In the genomic region with DNA sequence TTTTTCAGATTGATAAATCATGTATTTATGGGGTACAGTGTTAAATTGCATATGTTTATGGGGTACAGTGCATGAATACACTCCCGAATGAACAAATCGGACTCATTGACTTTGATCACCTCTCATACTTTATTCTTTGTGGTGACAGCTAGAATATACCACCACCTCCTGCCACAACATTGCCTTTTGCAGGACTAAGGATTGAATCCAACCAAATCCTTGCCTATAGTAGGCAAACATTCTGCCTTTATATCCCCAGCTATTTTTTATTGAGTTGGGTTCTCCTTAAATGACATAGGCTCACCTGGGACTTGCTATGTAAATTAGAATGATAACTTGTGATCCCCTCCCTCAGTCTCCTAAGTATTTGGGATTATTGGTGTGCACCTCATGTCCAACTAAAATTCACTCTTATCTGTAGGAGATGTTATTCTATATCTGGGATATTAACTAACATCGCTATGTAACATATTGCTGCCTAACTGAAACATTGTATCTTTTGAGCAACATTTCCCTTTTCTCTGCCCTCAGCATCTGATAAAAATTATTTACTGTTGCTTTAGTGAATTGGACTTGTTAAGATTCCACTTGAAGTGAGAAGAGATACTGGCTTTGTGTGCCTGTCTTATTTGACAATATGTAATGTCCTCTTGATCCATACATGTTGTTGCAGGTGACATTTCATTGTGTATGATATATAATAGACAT, we compare ENCODE assay signal across 9 mouse cellular contexts. TPM values are rescaled to one million over a fixed set of nuclear protein-coding genes. Genes with fewer than 3 reads are reported as not detected.
A peak's percentile ranks its signal among the peaks of the same experiment; 100 is the strongest.
DNase-seq lines count a peak whose midpoint lies in the region; ATAC-seq and TF ChIP-seq lines count a peak whose summit lies in the region.
"Had no signal": no experiment of that assay in that cellular context is flagged by ENCODE, and none has a peak within 500 bp of the region (broad histone marks: within the 10 kb centered on the region; RNA-seq: fewer than 3 reads in every experiment).

No protein-coding gene starts in this region.

- H3K4me1 ChIP-seq in kidney, adult 2 months (ENCODE audit: control insufficient read depth, insufficient read depth, low read length) = no peaks in the 10 kb centered on the region; the same call in 1 of the 2 replicates
- H3K4me1 ChIP-seq in cortical plate, adult 2 months (ENCODE audit: control insufficient read depth, insufficient read depth, low read length) = no peaks in the 10 kb centered on the region
- no peaks in the 10 kb centered on the region for H3K4me1 ChIP-seq in hindbrain, embryonic 16.5 days (ENCODE audit: control insufficient read depth, insufficient read depth, low read depth, low read length)
- peaks cover 9% of the 10 kb centered on the region for H3K4me1 ChIP-seq in midbrain, embryonic 16.5 days (ENCODE audit: control insufficient read depth, insufficient read depth, low read length)

- H3K27me3 ChIP-seq in kidney, adult 2 months (replicated peaks; ENCODE audit: control insufficient read depth, insufficient read depth, low read length) = no peaks in the 10 kb centered on the region
- H3K27me3 ChIP-seq in hindbrain, embryonic 16.5 days (replicated peaks; ENCODE audit: control insufficient read depth, insufficient read depth, low read length) = no peaks in the 10 kb centered on the region
- no peaks in the 10 kb centered on the region for H3K27me3 ChIP-seq in midbrain, embryonic 16.5 days (ENCODE audit: control insufficient read depth, insufficient read depth, low read depth, low read length)

- no peaks in the 10 kb centered on the region for H3K9me3 ChIP-seq in hindbrain, embryonic 16.5 days (ENCODE audit: control insufficient read depth, low read length)
- H3K9me3 ChIP-seq in midbrain, embryonic 16.5 days (replicated peaks; ENCODE audit: control insufficient read depth, low read length, poor library complexity, severe bottlenecking) = no peaks in the 10 kb centered on the region

- peak overlapping the region; percentile 92; the same call in 1 of the 2 replicates for H3K27ac ChIP-seq in kidney, adult 2 months (ENCODE audit: insufficient read depth, low read depth, low read length)
- peak overlapping the region; percentile 98; the same call in 1 of the 2 replicates for H3K27ac ChIP-seq in cortical plate, adult 2 months (ENCODE audit: insufficient read depth, low read length)
- H3K27ac ChIP-seq in hindbrain, embryonic 16.5 days (ENCODE audit: low read depth, low read length) = peak overlapping the region; percentile 92
- peak overlapping the region; percentile 95 for H3K27ac ChIP-seq in midbrain, embryonic 16.5 days (ENCODE audit: low read length)

- no peak for TF ChIP-seq POLR2A in kidney, adult 2 months (IDR thresholded peaks at IDR 0.05; ENCODE audit: low read depth, low read length)
- no peak for TF ChIP-seq POLR2A in cortical plate, adult 2 months (IDR thresholded peaks at IDR 0.05; ENCODE audit: extremely low read depth, insufficient read depth, low read length)

- peak overlapping the region; percentile 67 for H3K9ac ChIP-seq in hindbrain, embryonic 16.5 days (ENCODE audit: low read depth, low read length)
- peak overlapping the region; percentile 68 for H3K9ac ChIP-seq in midbrain, embryonic 16.5 days (ENCODE audit: low read depth, low read length)

- no peak for ATAC-seq in hindbrain, embryonic 16.5 days
- ATAC-seq in midbrain, embryonic 16.5 days = no peak

- no peaks in the 10 kb centered on the region for H3K36me3 ChIP-seq in kidney, adult 2 months (ENCODE audit: control insufficient read depth, insufficient read depth, low read length)
- H3K36me3 ChIP-seq in hindbrain, embryonic 16.5 days (ENCODE audit: control insufficient read depth, insufficient read depth, low read length) = no peaks in the 10 kb centered on the region
- no peaks in the 10 kb centered on the region for H3K36me3 ChIP-seq in midbrain, embryonic 16.5 days (ENCODE audit: control insufficient read depth, insufficient read depth, low read length)

- H3K4me2 ChIP-seq in hindbrain, embryonic 16.5 days (ENCODE audit: low read length) = peak overlapping the region; percentile 53
- H3K4me2 ChIP-seq in midbrain, embryonic 16.5 days (ENCODE audit: low read length) = peak overlapping the region; percentile 55

- TF ChIP-seq CTCF in kidney, adult 2 months (conservative IDR thresholded peaks at IDR 0.05; ENCODE audit: insufficient read depth, insufficient read length, low read depth, low read length) = no peak
- no peak for TF ChIP-seq CTCF in cortical plate, adult 2 months (IDR thresholded peaks at IDR 0.05; ENCODE audit: extremely low read depth, insufficient read depth, low read length)

- DNase-seq in kidney, adult 2 months = no peak
- no peak for DNase-seq in kidney, postnatal 36 days
- no peak for DNase-seq in thymus, postnatal 10 days (ENCODE audit: low spot score in 2 of 2)
- DNase-seq in thymus, postnatal 14 days = no peak
- no peak for DNase-seq in cerebellum, adult 11-12 months
- DNase-seq: lung, postnatal 14 days had no signal

- no peak overlapping the region for H3K4me3 ChIP-seq in kidney, adult 2 months (ENCODE audit: insufficient read depth, low read depth, low read length)
- H3K4me3 ChIP-seq in cortical plate, adult 2 months (ENCODE audit: insufficient read depth, low read length) = peak overlapping the region; percentile 94; the same call in 1 of the 2 replicates
- peak overlapping the region; percentile 51 for H3K4me3 ChIP-seq in hindbrain, embryonic 16.5 days (ENCODE audit: low read length)
- H3K4me3 ChIP-seq in midbrain, embryonic 16.5 days (ENCODE audit: low read depth, low read length) = peak overlapping the region; percentile 59

- 44% methylated on average over 3 of the region's 3 CpGs for WGBS in kidney, adult 2 months
- WGBS in hindbrain, embryonic 16.5 days = 59% methylated on average over 3 of the region's 3 CpGs
- WGBS in midbrain, embryonic 16.5 days = 47% methylated on average over 3 of the region's 3 CpGs

RNA-seq across cellular contexts. Expression of a gene that starts 1.4 kb away (rescaled TPM):
- 17.4 and 25.0 TPM in 2 replicates for polyA plus RNA-seq in kidney, adult 2 months (2012; rRNA removed)
- polyA plus RNA-seq in cortical plate, adult 2 months (2012; rRNA removed) = 36.6 and 37.3 TPM in 2 replicates
- polyA plus RNA-seq in hindbrain, embryonic 16.5 days (2015; fragmentation: Nextera tagmentation; extraction: Ambion mirVana) = 11.3 and 14.1 TPM in 2 replicates
- polyA plus RNA-seq in midbrain, embryonic 16.5 days (2015; fragmentation: Nextera tagmentation; extraction: Ambion mirVana) = 11.8 and 12.6 TPM in 2 replicates
